Mouse (Mus musculus) hindbrain, embryonic 15.5 days (tissue): ENCODE data around the gene Btbd10. TPM values are rescaled to one million over a fixed set of nuclear protein-coding genes. Genes with fewer than 3 reads are reported as not detected.
A peak's percentile ranks its signal among the peaks of the same experiment; 100 is the strongest.

Experiments used
- ATAC-seq: fragments of 200-750 bp; cut with Nextera tagmentation; 2 replicates; pipeline ENCODE4 v1.8.0; 2017; ENCODE audit warnings: low read depth, moderate number of reproducible peaks, moderate TSS enrichment; ENCODE audit not compliant: low FRiP score
- H3K27ac ChIP-seq: fragments of 300-500 bp; sonication (generic); replicated peaks from 2 replicates; pipeline ENCODE4 v1.5.1; 2015; ENCODE audit warnings: mild to moderate bottlenecking, inconsistent platforms
- H3K27me3 ChIP-seq: fragments of 300-500 bp; sonication (generic); 2 replicates; pipeline ENCODE4 v1.6.1; 2015; ENCODE audit warnings: control low read depth, inconsistent platforms
- H3K36me3 ChIP-seq: fragments of 300-500 bp; sonication (generic); 2 replicates; pipeline ENCODE4 v1.6.1; 2015; ENCODE audit warnings: control low read depth, inconsistent platforms
- H3K4me1 ChIP-seq: fragments of 300-500 bp; sonication (generic); replicated peaks from 2 replicates; pipeline ENCODE4 v1.6.1; 2015; ENCODE audit warnings: control low read depth, inconsistent platforms
- H3K4me2 ChIP-seq: fragments of 300-500 bp; sonication (generic); 2 replicates; pipeline ENCODE4 v1.6.1; 2015; ENCODE audit warnings: moderate library complexity, mild to moderate bottlenecking, inconsistent platforms
- H3K4me3 ChIP-seq: fragments of 300-500 bp; sonication (generic); 2 replicates; pipeline ENCODE4 v1.5.1; 2015; ENCODE audit warnings: mild to moderate bottlenecking, inconsistent platforms
- H3K9ac ChIP-seq: fragments of 300-500 bp; sonication (generic); 2 replicates; pipeline ENCODE4 v1.6.1; 2015; ENCODE audit warnings: inconsistent platforms
- H3K9me3 ChIP-seq: fragments of 300-500 bp; sonication (generic); 2 replicates; pipeline ENCODE4 v1.6.1; 2016; ENCODE audit warnings: control low read depth, inconsistent platforms
- WGBS: fragments of 180-500 bp; shearing (Covaris S2); methylation state at CpG from one replicate; pipeline ENCODE4 v1.1.7; 2015; 5-methylcytosine and 5-hydroxymethylcytosine counted together
- polyA plus RNA-seq: library from polyadenylated mRNA; unstranded; fragments of >200 nt; fragmentation: Nextera tagmentation; extraction: Ambion mirVana; gene quantifications from 2 replicates; pipeline ENCODE4 v1.2.1, GENCODE M21; 2015

The Btbd10 gene
- polyA plus RNA-seq, 1 experiment from 2014 or later, result 75.2 TPM

- no peaks in the 10 kb centered on the region for H3K27me3 ChIP-seq
- no peak overlapping the region for H3K4me2 ChIP-seq
- no peak overlapping the region for H3K27ac ChIP-seq
- no peak for ATAC-seq
- WGBS, result 80% methylated on average over 5 of the region's 5 CpGs
- no peak overlapping the region for H3K9ac ChIP-seq
- no peak overlapping the region for H3K4me3 ChIP-seq
- no peaks in the 10 kb centered on the region for H3K9me3 ChIP-seq
- H3K36me3 ChIP-seq, result no peaks in the 10 kb centered on the region; the same call in 1 of the 2 replicates
- H3K4me1 ChIP-seq, result peaks cover 6% of the 10 kb centered on the region; the same call in 1 of the 2 replicates
Measured at GRCm38 (mm10) chr7:113291741-113292140, 77.5 kb downstream of the Btbd10 start.

- Histone ChIP-seq H3K4me2 (no peak overlapping the region), H3K27me3 (no peaks in the 10 kb centered on the region), H3K9ac (no peak overlapping the region), H3K9me3 (no peaks in the 10 kb centered on the region), H3K36me3 (peaks cover 6% of the 10 kb centered on the region), H3K4me1 (no peaks in the 10 kb centered on the region), H3K27ac (no peak overlapping the region), H3K4me3 (no peak overlapping the region)
- whole genome bisulfite sequencing, result 66% methylated on average over 1 of the region's 1 CpGs
- 0 out of 2 replicates have a peak, but pooled peaks have one; percentile 19 for ATAC-seq
Measured at GRCm38 (mm10) chr7:113289211-113289610, 80.0 kb downstream of the Btbd10 start.

GRCm38 (mm10) chr7:113285405-113285804 lies 83.8 kb downstream of the Btbd10 start:
- H3K36me3 ChIP-seq, result peaks cover 18% of the 10 kb centered on the region
- H3K4me2 ChIP-seq, result no peak overlapping the region
- no peaks in the 10 kb centered on the region for H3K27me3 ChIP-seq
- no peak overlapping the region for H3K9ac ChIP-seq
- 87% methylated on average over 2 of the region's 2 CpGs for WGBS
- H3K4me3 ChIP-seq, result no peak overlapping the region
- H3K4me1 ChIP-seq, result no peaks in the 10 kb centered on the region
- H3K9me3 ChIP-seq, result no peaks in the 10 kb centered on the region
- H3K27ac ChIP-seq, result no peak overlapping the region
- no peak for ATAC-seq

GRCm38 (mm10) chr7:113279246-113279645 lies 89.9 kb downstream of the Btbd10 start:
- Histone ChIP-seq H3K4me2 (no peak overlapping the region), H3K27ac (no peak overlapping the region), H3K9ac (no peak overlapping the region), H3K4me1 (0 out of 2 replicates have a peak, but pooled peaks cover 5% of the 10 kb centered on the region), H3K36me3 (peaks cover 12% of the 10 kb centered on the region; the same call in 1 of the 2 replicates), H3K4me3 (no peak overlapping the region), H3K9me3 (no peaks in the 10 kb centered on the region), H3K27me3 (no peaks in the 10 kb centered on the region)
- no peak for ATAC-seq
- WGBS, result 81% methylated on average over 2 of the region's 2 CpGs

GRCm38 (mm10) chr7:113278493-113278892 lies 90.7 kb downstream of the Btbd10 start:
- no peak for ATAC-seq
- 86% methylated on average over 4 of the region's 4 CpGs for WGBS
- Histone ChIP-seq H3K36me3 (peaks cover 7% of the 10 kb centered on the region; the same call in 1 of the 2 replicates), H3K4me3 (no peak overlapping the region), H3K27ac (no peak overlapping the region), H3K9ac (no peak overlapping the region), H3K4me2 (no peak overlapping the region), H3K9me3 (no peaks in the 10 kb centered on the region), H3K4me1 (0 out of 2 replicates have a peak, but pooled peaks cover 5% of the 10 kb centered on the region), H3K27me3 (no peaks in the 10 kb centered on the region)

GRCm38 (mm10) chr7:113277245-113277644 lies 91.9 kb downstream of the Btbd10 start:
- no peak overlapping the region for H3K4me2 ChIP-seq

GRCm38 (mm10) chr7:113272338-113272997 lies 96.7 kb downstream of the Btbd10 start:
- Histone ChIP-seq H3K4me1 (peaks cover 23% of the 10 kb centered on the region), H3K27ac (no peak overlapping the region), H3K9ac (no peak overlapping the region), H3K36me3 (no peaks in the 10 kb centered on the region), H3K4me3 (no peak overlapping the region), H3K27me3 (no peaks in the 10 kb centered on the region), H3K4me2 (no peak overlapping the region), H3K9me3 (no peaks in the 10 kb centered on the region)
- no peak for ATAC-seq
- 75% methylated on average over 5 of the region's 6 CpGs for WGBS

More at GRCm38 (mm10) chr7:113277245-113277644, 91.9 kb downstream of the Btbd10 start:
- peak; percentile 42; the same call in 1 of the 2 replicates for ATAC-seq
- Histone ChIP-seq H3K9ac (no peak overlapping the region), H3K4me3 (no peak overlapping the region), H3K4me1 (0 out of 2 replicates have a peak, but pooled peaks cover 5% of the 10 kb centered on the region), H3K9me3 (no peaks in the 10 kb centered on the region), H3K27me3 (no peaks in the 10 kb centered on the region), H3K27ac (no peak overlapping the region), H3K36me3 (no peaks in the 10 kb centered on the region)
- 64% methylated on average over 2 of the region's 2 CpGs for WGBS

GRCm38 (mm10) chr7:113270991-113271390 lies 98.2 kb downstream of the Btbd10 start:
- Histone ChIP-seq H3K9me3 (no peaks in the 10 kb centered on the region), H3K27ac (peak overlapping the region; percentile 17; the same call in 1 of the 2 replicates), H3K4me3 (no peak overlapping the region), H3K9ac (no peak overlapping the region), H3K36me3 (no peaks in the 10 kb centered on the region), H3K4me2 (no peak overlapping the region), H3K27me3 (no peaks in the 10 kb centered on the region), H3K4me1 (peaks cover 19% of the 10 kb centered on the region)
- ATAC-seq, result peak; percentile 8; the same call in 1 of the 2 replicates
- WGBS, result 62% methylated on average over 2 of the region's 2 CpGs

- no peak overlapping the region for H3K4me3 ChIP-seq
- H3K36me3 ChIP-seq, result no peaks in the 10 kb centered on the region
- no peaks in the 10 kb centered on the region for H3K9me3 ChIP-seq
- peak; percentile 58; the same call in 1 of the 2 replicates for ATAC-seq
- H3K9ac ChIP-seq, result no peak overlapping the region
- H3K27ac ChIP-seq, result peak overlapping the region; percentile 48; the same call in 1 of the 2 replicates
- WGBS, result 52% methylated on average over 10 of the region's 10 CpGs
- no peaks in the 10 kb centered on the region for H3K27me3 ChIP-seq
- peaks cover 19% of the 10 kb centered on the region for H3K4me1 ChIP-seq
- no peak overlapping the region for H3K4me2 ChIP-seq
Measured at GRCm38 (mm10) chr7:113270551-113270950, 98.6 kb downstream of the Btbd10 start.

GRCm38 (mm10) chr7:113269921-113270320 lies 99.3 kb downstream of the Btbd10 start:
- ATAC-seq, result no peak
- Histone ChIP-seq H3K27ac (peak overlapping the region; percentile 48; the same call in 1 of the 2 replicates), H3K9ac (no peak overlapping the region)

GRCm38 (mm10) chr7:113269081-113269480 lies 100.1 kb downstream of the Btbd10 start:
- no peak for ATAC-seq
- Histone ChIP-seq H3K27ac (no peak overlapping the region), H3K36me3 (no peaks in the 10 kb centered on the region), H3K27me3 (no peaks in the 10 kb centered on the region), H3K4me1 (peaks cover 19% of the 10 kb centered on the region), H3K9ac (no peak overlapping the region), H3K4me3 (no peak overlapping the region), H3K4me2 (no peak overlapping the region), H3K9me3 (no peaks in the 10 kb centered on the region)

More at GRCm38 (mm10) chr7:113269921-113270320, 99.3 kb downstream of the Btbd10 start:
- H3K27me3 ChIP-seq, result no peaks in the 10 kb centered on the region
- no peak overlapping the region for H3K4me2 ChIP-seq
- H3K4me1 ChIP-seq, result peaks cover 19% of the 10 kb centered on the region
- no peaks in the 10 kb centered on the region for H3K36me3 ChIP-seq
- WGBS, result 54% methylated on average over 3 of the region's 3 CpGs
- H3K4me3 ChIP-seq, result no peak overlapping the region
- H3K9me3 ChIP-seq, result no peaks in the 10 kb centered on the region

- H3K4me2 ChIP-seq, result no peak overlapping the region
- H3K27ac ChIP-seq, result no peak overlapping the region
- H3K27me3 ChIP-seq, result no peaks in the 10 kb centered on the region
- no peaks in the 10 kb centered on the region for H3K36me3 ChIP-seq
- ATAC-seq, result no peak
- 79% methylated on average over 9 of the region's 9 CpGs for WGBS
- H3K4me3 ChIP-seq, result no peak overlapping the region
- H3K9me3 ChIP-seq, result no peaks in the 10 kb centered on the region
- peaks cover 19% of the 10 kb centered on the region for H3K4me1 ChIP-seq
- no peak overlapping the region for H3K9ac ChIP-seq
Measured at GRCm38 (mm10) chr7:113268287-113268686, 100.9 kb downstream of the Btbd10 start.
